Mouse (Mus musculus) kidney, postnatal 36 days (tissue): ENCODE data around the gene Cdk9.

ENCODE experiments used
- DNase-seq, 2 experiments: peaks; one replicate each; pipeline ENCODE4 v3.0.0; 2021 to 2022; ENCODE audit warnings: mixed read lengths in 2 of 2

Cdk9 gene

DNA sequence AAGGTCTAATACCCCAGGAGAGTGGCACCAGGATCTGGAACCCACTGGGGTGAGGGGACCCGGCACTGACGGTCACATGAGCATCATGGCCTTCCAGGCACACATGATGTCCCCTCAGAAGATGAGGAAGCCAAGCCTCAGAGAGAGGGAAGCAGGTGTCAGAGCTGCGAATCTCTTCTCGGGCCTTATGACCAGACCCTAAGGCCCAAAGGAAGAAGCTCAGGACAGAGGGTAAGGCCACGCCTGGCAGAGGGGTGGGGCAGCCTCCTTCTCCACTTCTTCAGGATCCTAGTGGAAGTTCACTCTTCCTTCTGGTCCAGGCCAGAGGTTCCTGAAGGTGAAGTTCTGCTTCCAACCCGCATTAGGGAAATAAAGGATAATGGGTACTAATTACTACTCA lies 19.8 kb upstream of the Cdk9 start:
- DNase-seq: peak; percentile 40 to 60

DNA sequence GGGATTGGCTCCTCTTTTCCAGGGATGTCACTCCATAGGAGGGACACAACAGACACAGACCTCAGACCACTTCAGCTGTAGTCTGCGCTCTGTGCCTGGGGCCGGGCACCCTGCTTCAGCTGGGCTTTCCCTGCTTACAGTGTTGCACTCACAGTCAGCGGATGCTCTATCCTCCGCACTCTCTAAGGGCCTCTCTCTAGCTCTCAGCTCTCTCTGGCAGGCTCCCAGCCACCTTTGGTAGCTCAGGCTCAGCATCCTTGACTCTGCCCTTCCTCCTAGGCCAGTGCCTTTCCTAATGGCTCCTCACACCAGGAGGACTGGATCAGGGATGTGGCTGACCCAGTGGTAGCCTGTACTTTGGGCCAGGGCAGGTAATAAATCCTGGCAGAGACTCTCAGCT lies 19.0 kb upstream of the Cdk9 start:
- DNase-seq: peak in 1 of 2 experiments; percentile 48

DNA sequence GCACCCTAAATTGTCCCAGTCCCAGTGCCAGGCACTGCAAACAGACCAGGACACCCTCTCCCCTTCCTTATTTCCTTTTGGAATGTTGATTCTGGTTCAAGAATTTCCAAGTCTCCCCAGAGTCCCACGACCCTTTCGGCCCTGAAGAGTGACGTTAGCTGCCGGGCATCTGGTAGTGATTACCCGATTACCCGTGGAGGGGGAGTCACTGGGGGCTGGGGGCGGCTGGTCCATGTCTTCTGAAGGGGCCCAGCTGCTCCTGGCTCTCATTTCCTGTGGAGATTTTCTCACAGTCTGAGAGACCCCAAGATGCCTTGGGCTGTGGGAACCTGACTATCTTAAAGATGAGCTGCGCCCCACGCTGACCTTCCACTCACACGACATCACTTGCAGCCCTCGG lies 18.0 kb upstream of the Cdk9 start:
- no peak for DNase-seq

DNA sequence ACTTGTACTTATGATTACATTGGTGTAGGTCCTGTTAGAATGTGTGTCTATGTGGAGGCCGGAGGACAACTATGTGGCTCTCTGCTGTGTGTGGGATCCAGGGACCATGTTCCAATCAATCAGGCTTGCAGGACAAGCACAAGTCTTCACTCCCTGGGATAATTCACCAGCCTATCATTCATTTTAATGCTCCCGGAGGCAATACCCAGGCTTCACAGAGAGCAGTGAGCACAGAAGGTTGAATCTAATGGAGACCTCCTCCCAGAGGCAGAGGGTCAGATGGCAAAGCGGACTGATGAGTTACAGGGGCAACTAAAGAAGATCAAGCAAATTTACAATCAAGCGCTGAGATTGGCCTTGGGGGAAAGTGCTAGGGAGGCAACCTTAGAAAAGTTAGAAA lies 16.7 kb upstream of the Cdk9 start:
- DNase-seq: no peak

DNA sequence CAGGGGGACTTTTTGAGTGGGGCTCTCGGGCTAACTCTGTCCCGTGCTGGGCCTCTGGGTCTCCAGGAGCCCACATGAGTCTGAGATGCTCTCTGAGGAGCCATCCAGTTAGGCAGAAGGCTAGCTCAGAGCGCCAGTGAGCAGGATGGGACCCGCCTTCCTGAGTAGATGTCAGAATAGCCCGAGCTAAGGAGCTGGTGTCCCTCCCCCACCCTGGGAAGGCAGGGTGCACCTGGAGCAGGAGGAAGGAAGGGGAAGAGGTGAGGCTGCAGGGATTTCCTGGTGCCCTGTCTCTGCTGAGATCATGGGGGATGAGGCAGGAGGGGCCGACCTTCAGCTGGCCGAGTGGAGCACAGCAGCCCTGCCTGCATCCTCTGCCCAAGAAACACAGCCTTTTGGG lies 15.6 kb upstream of the Cdk9 start:
- DNase-seq: peak; percentile 80 to 88

DNA sequence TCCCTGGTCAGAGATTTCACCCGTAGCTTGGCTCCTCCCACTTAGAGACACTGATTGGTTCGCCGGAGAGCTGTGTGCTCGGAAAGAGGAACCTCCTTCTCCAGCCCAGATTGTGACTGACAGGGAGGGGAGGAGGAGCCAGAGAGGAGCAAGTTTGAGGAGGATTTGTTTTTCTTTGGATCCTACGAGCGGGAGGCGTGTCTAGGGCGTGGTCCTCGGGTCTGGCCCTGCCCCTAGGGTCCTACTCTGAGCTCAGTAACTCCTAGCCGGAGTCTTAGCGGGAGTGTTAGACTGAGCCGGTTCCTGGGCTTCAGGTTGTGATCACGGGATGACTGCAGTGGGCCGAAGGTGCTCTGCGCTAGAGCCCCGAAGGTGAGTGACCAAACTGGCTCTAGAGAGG lies 14.6 kb upstream of the Cdk9 start:
- DNase-seq: peak; percentile 97 to 99

DNA sequence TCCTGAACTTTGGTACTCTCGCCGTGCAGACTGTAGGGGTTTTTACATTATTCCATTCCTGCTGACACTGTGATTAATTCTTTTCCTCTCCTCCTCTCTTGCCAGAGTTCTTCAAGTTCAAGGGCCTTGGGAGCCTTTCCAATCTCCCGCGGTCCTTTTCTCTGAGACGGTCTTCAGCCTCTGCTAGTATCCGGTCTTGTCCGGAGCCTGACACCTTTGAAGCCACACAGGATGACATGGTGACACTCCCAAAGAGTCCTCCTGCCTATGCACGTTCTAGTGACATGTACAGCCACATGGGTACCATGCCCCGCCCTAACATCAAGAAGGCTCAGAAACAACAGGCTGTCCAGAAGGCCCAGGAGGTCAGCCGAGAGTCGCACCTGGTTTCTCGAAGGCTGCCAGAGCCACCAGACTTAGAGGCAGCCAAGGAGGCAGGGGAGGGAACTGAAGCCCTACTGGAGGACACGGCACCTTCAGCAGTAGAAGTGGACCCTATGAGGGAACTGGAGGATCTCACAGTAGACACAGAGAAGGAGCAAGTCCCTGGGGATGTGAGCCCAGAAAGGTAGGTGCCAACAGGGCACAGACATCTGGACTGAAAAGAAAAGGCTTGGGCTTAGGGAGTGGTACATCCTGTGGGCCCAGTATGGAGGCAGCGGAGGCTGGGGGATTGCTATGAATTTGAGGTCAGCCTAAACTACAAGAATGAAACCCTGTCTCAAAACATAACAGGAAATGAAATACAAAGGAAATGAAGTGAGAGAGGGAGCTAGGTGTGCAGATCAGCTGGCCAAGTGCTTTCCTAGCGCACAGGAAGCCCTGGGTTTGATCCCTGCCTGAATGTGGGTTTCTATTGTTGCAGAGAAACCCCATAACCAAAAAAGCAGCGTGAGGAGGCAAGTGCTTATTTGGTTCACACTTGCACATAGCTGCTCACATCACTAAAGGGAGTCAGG lies 12.2 kb upstream of the Cdk9 start:
- DNase-seq: peak; percentile 60 to 64

DNA sequence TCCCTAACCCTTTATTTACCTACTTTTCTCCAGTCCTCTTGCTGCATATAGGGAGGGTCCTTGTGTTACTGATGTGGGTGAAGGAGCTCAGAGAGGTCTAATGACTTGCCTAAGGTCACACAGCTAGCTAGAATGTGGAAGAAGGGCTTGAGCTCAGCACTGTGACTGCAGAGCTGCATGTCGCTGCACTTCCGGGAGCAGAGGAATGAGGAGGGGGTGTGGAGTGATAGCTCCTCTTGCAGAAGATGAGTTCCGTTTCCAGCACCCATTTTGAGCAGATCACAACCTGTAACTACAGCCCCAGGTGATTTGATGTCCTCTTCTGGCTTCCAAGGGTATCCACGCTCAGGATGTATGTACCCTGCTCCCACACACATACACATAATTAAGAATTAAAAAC lies 11.3 kb upstream of the Cdk9 start:
- no peak for DNase-seq

DNA sequence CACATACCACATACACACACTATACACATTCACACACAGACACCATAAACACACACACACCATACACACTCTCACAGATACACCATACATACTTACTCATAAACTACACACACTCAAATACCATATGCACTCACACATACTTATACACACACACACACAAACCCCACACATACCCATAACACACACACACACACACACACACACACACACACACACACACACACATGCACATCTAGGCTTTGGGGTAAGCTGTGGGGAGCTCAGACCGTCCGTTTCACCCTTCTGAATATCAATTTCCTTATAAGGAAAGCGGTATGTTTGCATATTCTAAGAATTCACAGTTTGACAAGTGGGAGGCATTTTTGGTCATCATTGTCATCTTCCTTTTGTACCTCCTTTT lies 9.7 kb upstream of the Cdk9 start:
- DNase-seq: no peak

DNA sequence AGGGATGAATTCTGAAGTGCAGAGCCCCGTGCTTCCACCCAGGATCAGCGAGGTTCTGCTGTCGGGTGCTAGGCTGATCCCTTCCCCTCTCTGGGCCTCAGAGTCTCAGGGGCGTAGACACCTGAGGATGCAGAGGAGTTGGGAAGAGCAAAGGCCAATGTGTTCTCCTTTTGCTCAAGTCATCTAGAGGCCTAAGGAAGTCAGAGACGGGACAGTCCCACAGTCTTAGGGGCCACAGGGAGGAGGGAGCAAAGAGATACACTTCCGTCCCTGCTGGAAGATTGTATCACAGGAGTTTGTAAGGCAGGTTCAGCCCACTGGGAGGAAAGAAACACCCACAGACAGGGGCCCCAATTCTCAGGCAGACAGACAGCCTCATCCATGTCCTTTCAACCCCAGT lies 9.2 kb upstream of the Cdk9 start:
- DNase-seq: no peak

DNA sequence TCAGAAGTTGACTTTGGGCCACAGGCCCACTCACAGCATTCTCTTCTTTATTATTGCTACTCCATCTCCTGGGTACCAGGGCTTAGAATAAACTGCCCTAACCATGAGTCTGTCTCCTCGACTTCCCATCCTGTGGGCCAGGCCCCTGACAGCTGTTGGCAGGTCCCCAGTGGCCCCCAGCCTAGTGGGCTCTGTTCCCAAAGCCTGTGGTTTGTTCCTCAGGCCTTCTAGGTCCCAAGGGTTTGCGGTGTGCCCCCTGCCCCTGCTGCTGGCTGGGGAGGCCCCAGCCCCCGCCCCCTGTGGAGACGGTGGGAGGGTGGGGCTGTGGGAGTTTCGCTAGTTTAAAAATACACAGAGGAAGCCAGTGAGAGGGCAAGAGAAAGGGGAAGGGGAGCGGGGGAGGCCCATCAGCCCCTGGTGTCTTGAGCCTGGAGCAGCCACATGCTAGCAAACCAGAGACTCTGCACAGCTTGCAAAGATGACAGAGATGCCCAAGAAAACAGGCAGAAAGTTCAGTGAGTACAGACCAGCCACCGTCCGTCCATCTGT lies 7.9 kb upstream of the Cdk9 start, which contains the start of gene Sh2d3c:
TSS of gene Sh2d3c (plus strand) at position 375 of the 549 bp plus-strand sequence.
- DNase-seq: peak in 1 of 2 experiments; percentile 57

DNA sequence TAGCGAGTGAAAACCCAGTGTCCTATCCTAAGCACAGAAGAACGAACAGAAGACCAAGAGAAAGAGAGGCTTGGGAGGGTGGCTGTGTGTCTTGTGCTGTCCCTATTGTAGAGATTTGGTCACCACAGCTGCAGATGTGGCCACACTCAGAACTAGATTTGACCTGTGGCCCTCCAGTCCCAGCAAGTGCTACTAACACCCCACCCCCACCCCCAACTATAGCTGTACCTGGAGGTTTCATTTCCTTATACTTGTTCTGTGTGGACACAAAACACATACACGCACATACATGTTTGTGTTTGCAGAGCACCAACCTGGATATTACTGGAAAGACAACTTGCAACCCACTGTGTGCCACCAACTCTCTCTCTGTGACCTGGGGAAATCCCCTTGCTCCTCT lies 7.2 kb upstream of the Cdk9 start:
- DNase-seq: no peak

DNA sequence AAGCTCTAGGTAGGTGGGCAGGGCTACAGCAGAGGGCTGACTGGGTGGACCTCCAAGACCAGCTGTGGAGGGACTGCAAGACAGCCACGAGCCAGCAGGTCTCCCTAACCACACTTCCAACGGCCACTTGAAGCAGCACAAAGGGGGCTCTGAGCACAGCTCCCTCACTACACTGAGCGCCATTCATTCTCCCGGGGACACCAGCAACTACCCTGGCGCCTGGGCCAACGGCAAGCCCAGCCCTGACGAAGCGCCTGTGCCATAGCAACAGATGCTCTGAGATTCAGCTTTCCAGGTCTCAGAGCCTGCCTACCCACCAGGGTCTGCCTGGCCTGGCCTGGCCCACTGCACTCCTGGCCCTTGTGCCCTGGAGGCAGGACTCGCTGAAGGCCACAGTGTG lies 5.9 kb upstream of the Cdk9 start:
- no peak for DNase-seq

DNA sequence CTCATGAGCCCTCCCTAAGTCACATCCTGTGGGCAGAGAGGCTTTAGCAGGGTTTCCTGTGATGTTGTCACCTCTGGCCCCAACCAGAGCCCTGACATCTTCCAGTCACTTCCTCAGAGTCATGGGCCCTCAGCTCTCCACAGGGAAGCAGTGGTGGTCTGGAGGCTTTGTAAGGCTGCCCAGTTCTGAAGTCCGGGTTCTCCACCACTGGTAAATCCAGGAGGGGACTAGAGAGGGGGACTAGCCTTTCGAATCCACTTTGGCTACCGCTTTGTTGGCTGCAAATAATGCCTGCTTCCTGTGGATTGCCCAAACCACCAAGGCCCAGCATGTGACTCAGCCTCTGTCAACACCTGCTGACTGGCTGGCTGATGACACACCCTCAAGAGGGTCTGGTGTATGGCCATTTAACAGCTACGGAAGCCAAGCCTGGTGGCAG lies 2.1 kb upstream of the Cdk9 start:
- peak; percentile 39 to 54 for DNase-seq

DNA sequence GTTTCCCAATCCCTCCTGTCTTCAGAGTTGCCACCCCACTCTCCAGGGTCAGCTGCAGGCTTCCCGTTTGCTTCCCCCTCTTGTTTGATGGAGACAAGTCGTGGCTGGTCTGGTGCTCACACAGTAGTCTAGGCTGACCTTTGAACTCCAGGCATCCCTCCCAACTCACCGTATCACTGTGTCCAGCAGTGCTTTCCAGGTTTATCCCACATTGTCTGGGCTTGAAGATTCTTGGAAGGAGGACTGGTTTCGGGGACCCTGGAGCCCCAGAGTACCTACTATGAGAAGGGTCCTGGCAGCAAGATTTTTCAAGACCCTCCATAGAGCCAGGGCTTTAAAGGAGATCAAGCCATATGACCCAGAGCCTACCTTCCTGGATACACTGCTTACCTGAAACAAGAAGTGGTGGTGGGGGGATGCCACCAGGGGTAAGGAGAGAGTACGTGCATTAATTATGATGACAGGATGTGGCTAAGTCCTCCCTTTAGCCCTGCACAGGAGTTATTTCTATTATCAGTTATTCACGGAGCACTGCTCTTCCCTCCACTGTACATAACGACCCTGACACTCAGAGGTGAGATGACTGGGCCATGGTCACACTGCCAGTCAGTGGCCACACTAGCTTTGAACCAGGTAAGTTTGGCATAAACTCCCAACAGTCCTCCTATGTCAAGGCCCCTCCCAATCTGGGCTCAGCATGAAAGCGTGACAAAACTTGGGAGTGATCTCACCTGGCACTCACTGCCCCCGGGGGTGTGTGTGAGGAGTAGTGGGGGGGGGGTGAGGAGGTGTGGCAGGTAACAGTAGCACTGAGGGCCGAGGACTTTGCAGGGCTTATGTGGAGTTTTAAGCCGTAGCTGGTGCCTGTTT lies 1.5 kb upstream of the Cdk9 start:
- DNase-seq: no peak

DNA sequence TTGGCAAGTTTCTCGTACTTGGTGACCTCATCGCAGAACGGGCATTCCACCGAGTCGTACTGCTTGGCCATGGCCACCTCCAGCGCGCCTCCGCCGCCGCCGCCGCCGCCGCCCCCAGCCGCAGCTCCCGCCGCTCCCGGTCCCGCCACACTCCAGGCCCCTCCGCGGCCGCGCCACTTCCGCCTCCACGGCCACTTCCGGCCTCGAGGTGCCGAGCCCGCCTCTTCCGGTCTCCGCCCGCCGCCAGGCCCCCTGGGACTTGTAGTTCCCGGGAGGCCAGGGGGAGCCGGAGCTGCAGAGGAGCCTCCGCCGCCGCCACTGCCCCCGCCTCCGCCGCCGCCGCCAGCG lies 316 bp downstream of the Cdk9 start:
- peak; percentile 93 to 97 for DNase-seq

DNA sequence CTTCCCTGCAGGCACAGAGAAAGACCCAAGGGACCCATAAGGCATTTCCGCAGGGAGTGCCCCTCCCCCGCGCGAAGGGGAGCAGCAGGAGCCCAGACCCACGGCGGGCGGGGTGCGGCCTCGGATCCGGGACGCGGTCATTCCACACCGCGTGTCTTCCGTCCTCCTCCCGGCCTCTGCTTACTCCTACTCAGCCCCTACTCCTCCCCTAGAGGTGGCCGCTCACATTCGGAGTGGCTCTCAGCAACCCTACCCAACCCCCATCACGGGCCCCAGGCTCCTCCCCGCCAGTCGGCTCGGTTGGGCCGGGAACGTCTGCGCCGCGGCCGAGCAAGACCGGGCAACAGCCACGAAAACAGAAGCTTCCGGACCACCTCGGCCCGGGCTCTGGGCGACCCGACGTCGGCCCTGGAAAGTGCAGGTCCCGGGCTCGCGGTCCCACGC lies 746 bp downstream of the Cdk9 start:
- DNase-seq: peak; percentile 81 to 89

DNA sequence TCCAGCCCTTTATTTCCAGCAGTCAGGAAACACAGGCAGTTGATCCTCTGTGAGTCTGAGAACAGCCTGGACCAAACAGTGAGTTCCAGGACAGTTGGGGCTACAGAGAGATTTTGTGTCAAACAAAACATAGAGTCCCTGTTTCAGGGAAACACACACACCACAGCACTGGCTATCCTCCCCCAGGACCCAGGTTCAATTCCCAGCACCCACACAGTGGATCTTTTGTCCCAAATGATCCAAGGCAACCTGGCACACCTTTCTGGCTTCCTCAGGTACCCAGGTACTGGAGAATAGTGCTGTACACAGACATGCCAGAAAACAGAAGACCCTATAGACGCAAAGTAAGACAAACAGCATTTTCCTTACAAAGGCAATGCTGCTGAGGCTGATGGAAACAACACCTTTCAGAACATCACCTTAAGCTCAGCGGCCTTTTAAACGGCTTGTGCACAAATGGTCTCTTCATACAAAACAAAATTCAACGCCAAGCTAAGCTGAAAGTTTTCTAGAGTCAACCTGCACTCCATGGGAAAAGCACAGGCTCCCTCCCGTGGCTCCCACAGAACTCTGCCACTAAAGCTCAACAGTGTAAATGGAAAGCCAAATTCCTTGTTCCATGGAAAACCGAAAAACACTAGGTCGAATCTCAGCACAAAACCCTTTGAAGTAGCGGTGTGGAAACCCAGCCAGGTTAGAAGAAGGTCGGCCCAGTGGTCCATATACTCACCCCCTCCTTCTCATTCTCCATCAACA lies 1.4 kb downstream of the Cdk9 start:
- peak in 1 of 2 experiments; percentile 45 for DNase-seq

DNA sequence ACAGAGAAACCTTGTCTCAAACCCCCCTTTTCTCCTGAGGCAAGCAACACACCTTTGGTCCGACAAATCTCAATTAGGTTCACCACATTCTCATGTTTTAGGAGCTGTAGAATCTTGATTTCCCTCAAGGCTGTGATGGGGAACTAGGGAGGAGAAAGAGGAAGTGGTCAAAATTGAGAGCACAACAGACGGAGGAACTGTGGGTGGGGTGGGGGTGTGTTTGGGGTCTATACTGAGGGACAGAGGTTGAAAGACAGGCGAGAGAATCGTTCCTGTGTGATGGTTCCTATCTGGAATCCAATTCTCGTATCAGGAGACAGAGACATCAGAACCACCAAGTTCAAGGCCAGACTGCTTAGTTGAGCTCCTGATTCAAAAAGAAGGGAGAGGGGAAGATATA lies 2.5 kb downstream of the Cdk9 start:
- no peak for DNase-seq

DNA sequence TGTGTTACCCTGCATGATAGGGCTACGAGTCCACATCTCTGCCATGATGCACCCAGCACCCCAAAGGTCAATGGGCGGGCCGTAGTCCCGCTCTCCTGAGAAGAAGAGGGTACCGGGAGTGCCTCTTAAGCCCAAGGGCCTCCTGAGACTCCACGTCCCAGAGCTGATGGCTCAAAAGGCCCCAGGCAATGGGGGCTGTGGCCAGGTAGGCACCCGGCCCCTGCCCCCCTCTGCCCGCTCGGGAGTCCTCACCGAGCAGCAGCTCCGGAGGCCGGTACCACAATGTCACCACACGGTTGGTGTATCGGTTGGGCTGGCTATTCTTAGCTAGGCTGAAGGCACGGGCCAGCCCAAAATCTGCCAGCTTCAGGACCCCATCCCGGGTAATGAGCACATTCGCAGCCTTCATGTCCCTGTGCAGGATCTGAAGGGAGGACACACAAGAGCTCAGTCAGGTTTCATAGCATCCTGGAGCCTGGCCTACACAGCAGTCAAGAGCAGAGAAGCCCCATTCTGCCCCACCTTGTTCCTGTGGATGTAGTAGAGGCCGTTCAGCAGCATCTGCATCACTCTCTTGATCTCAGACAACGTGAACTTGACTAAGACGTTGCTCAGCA lies 3.2 kb downstream of the Cdk9 start:
- no peak for DNase-seq

DNA sequence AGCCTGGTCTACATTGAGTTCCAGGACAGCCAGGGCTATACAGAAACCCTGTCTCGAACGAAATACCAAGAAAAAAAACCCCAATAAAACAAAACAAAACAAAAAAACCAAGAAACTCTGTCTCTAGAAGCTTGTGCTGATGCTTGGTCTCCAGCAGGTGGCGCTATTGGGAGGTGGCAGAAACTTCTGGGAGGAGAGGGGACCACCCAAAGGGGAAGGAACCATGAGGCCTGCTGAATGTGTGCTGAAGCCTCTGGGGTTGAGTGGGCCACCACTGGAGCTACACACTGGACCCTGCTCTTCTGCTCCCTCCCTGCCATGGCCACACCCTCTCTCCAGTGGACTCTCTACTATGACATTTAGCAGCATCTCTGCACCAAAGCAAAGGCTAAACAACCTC lies 4.2 kb downstream of the Cdk9 start:
- peak in 1 of 2 experiments; percentile 77 for DNase-seq

DNA sequence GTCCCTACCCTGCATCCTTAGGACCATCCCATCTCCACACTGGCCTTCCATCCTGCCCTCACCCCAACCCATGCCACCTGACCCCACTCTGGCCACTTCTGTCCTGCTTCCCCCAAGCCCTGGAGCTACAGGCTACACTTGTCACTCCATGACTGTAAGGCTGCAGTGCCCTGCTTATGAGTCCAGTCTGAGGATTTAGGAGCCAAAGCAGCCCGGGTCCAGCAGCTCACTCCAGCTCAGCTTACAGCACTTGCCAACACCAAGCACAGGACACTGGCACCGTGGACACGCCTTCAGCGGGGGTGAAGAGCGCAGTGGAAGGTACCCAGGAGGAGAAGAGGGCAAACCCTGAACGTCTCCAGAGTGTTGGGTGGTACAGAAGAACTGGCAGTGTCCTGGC lies 5.9 kb downstream of the Cdk9 start:
- no peak for DNase-seq
